Mouse (Mus musculus) regulatory T cell (primary cell): ENCODE measurements around the gene AC129217.1.
"Not testable (repeated sequence)": the region's sequence is repeated elsewhere in the genome, so short reads cannot be mapped to it uniquely, and the experiment has no call there.

Experiments
- in situ Hi-C: fragments of 300-600 bp; cut with MboI, MseI; formaldehyde crosslinking; loops from one replicate; pipeline ENCODE4 v1.15.1; 2025; ENCODE audit warnings: high pct_unique_total_duplicates

Gene AC129217.1

GRCm38 (mm10) chr19:8859018-8859417 is 29.4 kb downstream of the AC129217.1 start:
- in situ Hi-C loops = no loop called here

GRCm38 (mm10) chr19:8864265-8864664 is 34.7 kb downstream of the AC129217.1 start:
- in situ Hi-C loops = no loop called here

DNA sequence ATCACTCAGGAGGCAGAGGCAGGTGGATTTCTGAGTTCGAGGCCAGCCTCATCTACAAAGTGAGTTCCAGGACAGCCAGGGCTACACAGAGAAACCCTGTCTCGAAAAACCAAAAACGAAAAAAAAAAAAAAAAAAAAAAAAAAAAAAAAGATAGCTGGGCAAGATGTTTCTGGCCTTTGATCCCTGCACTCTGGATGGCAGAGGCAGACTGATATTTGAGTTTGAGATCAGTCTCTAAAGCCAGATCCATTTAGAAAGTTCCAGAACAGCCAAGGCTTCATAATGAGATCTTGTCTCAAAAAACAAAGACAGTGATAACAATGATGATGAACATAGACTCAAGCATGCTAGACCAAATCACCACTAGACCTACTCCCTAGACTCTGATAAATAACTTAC is 40.8 kb downstream of the AC129217.1 start:
- in situ Hi-C loops = not testable (repeated sequence)

DNA sequence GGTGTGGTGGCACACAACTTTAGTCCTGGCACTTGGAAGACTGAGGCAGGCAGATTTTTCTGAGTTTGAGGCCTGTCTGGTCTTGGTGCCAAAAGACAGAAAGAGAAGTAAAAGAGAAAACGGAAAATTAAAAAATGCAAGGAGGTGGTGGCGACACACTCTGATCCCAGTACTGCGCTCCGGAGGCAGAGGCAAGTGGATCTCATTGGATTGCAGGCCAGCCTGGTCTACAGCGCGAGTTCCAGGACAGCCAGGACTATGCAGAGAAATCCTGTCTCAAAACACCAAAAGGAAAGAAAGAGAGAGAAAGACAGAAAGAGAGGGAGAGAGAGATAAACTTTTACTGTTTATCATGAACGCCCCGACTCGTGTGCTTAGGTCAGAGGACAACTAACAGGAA is 41.3 kb downstream of the AC129217.1 start:
- in situ Hi-C loops = no loop called here

GRCm38 (mm10) chr19:8871267-8872186 is 42.0 kb downstream of the AC129217.1 start, which contains the start of gene Ubxn1:
Gene Ubxn1 (plus strand): TSS chr19:8871496.
- in situ Hi-C loops = no loop called here

DNA sequence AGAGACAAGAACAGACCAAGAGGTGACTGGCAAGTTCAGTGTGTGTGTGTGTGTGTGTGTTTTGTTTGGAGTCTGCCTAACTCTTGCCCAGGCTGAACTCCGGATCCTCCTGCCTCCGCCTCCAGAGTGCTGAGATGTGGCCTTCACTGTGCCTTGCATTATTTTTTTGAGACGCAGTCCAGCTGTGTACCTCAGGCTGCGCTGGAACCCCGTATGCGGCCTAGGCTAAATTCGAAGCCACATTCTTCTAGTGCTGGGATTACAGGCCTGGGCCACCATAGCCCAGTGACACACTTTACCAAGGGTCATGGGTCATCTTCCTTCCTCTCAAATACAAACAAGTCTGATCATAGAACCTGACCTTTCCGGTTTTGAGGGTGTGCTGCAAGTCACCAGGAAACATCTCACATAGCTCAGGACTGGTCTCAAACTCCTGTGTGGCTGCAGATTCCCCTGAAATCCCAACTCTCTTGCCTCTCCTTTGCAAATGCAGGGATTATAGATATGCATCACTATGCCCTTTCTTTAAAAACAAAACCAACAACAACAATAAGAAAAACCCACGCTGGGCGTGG is 42.8 kb downstream of the AC129217.1 start:
- in situ Hi-C loops = no loop called here

DNA sequence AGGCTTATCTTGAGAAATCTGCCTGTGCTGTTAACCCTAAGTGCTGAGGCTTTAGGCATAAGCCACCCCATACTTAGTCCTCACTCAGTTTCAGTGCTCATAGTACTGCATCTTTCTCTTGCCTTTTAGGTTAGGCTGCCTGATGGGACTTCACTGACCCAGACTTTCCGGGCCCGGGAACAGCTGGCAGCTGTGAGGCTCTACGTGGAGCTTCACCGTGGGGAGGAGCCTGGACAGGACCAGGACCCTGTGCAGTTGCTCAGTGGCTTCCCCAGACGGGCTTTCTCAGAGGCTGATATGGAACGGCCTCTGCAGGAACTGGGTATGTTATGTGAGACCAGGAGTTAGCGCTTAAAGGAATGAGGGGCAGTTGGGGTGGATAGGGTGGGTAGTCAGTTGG is 45.5 kb downstream of the AC129217.1 start:
- in situ Hi-C loops = loop anchor here (25.0 kb wide), 1 partner anchor 1112 kb away; the partner anchor contains the start of gene Fth1

GRCm38 (mm10) chr19:8880311-8881033 is 50.9 kb downstream of the AC129217.1 start, which contains the start of gene Uqcc3:
Gene Uqcc3 (minus strand): TSS chr19:8880923.
- in situ Hi-C loops = loop anchor here (25.0 kb wide), 1 partner anchor 1107 kb away; the partner anchor contains the start of gene Fth1

DNA sequence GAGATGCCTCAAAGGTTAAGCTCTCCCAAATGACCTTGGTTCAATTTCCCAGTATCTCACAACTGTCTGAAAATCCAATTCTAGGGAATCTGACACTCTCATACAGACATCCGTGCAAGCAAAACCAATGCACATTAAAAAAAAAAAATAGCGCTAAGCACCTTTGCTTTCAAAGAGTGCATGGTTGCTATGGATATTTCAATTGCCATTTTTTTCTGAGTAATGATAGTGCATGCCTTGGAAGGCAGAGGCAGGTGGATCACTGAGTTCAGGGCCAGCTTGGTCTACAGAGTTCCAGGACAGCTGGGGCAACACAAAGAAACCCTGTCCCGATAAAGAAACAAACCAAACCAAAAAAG is 51.4 kb downstream of the AC129217.1 start:
- in situ Hi-C loops = loop anchor here (25.0 kb wide), 1 partner anchor 1106 kb away; the partner anchor contains the start of gene Fth1

- in situ Hi-C loops = loop anchor here (25.0 kb wide), 1 partner anchor 1104 kb away; the partner anchor contains the start of gene Fth1
Observed at GRCm38 (mm10) chr19:8883616-8884015, 54.0 kb downstream of the AC129217.1 start, which contains the start of the genes Lbhd1 and Gm49403. Gene Lbhd1 (plus strand): TSS chr19:8883732. Gene Gm49403 (plus strand): TSS chr19:8883930.

GRCm38 (mm10) chr19:8886916-8887584 is 57.5 kb downstream of the AC129217.1 start:
- in situ Hi-C loops = loop anchor here (25.0 kb wide), 1 partner anchor 1100 kb away; the partner anchor contains the start of gene Fth1

GRCm38 (mm10) chr19:8887585-8888463 is 58.3 kb downstream of the AC129217.1 start:
- in situ Hi-C loops = loop anchor here (25.0 kb wide), 1 partner anchor 1099 kb away; the partner anchor contains the start of gene Fth1

DNA sequence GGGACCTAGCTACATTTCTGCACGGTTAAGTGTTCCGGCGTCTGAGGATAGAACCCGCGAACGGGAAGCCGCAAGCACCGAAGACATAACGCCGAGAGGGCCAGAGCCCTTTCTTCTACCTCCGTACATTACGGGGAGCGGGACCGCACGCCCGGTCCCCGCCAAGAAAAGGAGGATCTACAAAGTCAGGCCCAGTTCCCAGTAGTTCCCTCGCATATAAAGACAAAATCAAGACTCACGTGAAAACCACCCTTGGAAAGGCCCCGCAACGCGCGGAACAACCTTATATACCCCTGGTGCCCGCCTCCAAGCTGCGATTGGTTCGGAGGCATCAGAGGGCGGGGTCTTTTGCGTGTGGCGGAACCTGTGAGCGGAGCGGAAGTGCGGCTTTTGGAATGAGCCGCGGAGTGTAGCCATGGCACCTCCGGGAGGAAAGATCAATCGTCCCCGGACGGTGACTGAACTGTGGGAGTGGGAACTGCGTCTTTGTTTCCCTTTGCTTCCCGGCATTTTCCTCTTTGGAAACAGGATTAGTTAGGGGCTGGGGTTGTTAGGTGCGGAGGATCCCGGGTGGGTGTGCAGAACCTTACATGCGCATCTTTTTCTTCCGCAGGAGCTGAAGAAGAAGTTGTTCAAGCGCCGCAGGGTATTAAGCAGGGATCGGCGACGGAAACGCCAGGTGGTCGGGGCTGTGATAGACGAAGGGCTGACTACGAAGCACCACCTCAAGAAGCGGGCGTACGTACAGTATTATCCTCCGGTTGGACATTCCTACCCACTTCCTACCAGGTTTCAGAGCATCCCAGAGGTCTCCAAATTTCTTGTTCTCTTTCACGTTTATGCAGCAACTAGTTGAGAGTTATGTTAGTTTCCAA is 59.2 kb downstream of the AC129217.1 start, which contains the start of the genes 1810009A15Rik and Gm49416:
Gene 1810009A15Rik (plus strand): TSS at position 343 of the 875 bp plus-strand sequence.
Gene Gm49416 (plus strand): TSS at position 416 of the 875 bp plus-strand sequence.
- in situ Hi-C loops = loop anchor here (25.0 kb wide), 1 partner anchor 1099 kb away; the partner anchor contains the start of gene Fth1
